Mouse (Mus musculus) lung, postnatal 0 days (tissue): ENCODE measurements around the gene Ifnar1. TPM values are rescaled to one million over a fixed set of nuclear protein-coding genes. Genes with fewer than 3 reads are reported as not detected.

ENCODE experiments used
- ATAC-seq: fragments of 200-750 bp; cut with Nextera tagmentation; 2 replicates; pipeline ENCODE4 v1.8.0; 2017; ENCODE audit warnings: moderate library complexity
- DNase-seq: peaks from one replicate; pipeline ENCODE4 v3.0.0-alpha.2; 2016; ENCODE audit warnings: low spot score
- H3K27ac ChIP-seq: fragments of 300-500 bp; sonication (generic); 2 replicates; pipeline ENCODE4 v1.5.1; 2014; ENCODE audit warnings: antibody characterized with exemption, mild to moderate bottlenecking, low read length, mixed read lengths
- H3K27me3 ChIP-seq: fragments of 300-500 bp; sonication (generic); replicated peaks from 2 replicates; pipeline ENCODE4 v1.6.1; 2014; ENCODE audit warnings: low read length, mixed read lengths; ENCODE audit not compliant: insufficient read depth
- H3K36me3 ChIP-seq: fragments of 300-500 bp; sonication (generic); 2 replicates; pipeline ENCODE4 v1.6.1; 2014; ENCODE audit warnings: low read length, mixed read lengths; ENCODE audit not compliant: insufficient read depth
- H3K4me1 ChIP-seq: fragments of 300-500 bp; sonication (generic); 2 replicates; pipeline ENCODE4 v1.6.1; 2014; ENCODE audit warnings: antibody characterized with exemption, low read depth, low read length, mixed read lengths; ENCODE audit not compliant: insufficient read depth
- H3K4me2 ChIP-seq: fragments of 300-500 bp; sonication (generic); replicated peaks from 2 replicates; pipeline ENCODE4 v1.6.1; 2014; ENCODE audit warnings: low read depth, mild to moderate bottlenecking, low read length, moderate library complexity, mixed read lengths
- H3K4me3 ChIP-seq: fragments of 300-500 bp; sonication (generic); 2 replicates; pipeline ENCODE4 v1.5.1; 2014; ENCODE audit warnings: low read depth, low read length
- H3K9ac ChIP-seq: fragments of 300-500 bp; sonication (generic); replicated peaks from 2 replicates; pipeline ENCODE4 v1.6.1; 2014; ENCODE audit warnings: low read depth, mild to moderate bottlenecking
- H3K9me3 ChIP-seq: fragments of 300-500 bp; sonication (generic); 2 replicates; pipeline ENCODE4 v1.6.1; 2016; ENCODE audit warnings: low read length, mixed read lengths
- CTCF ChIP-seq: IDR thresholded peaks from 2 replicates; pipeline ENCODE4 v1.5.1; 2016; ENCODE audit warnings: antibody characterized with exemption, mild to moderate bottlenecking
- EP300 ChIP-seq: IDR thresholded peaks from 2 replicates; pipeline ENCODE4 v1.6.1; 2016; ENCODE audit warnings: antibody characterized with exemption, mild to moderate bottlenecking, control low read depth
- WGBS: fragments of 180-500 bp; shearing (Covaris S2); extraction: QIAGEN DNeasy Blood & Tissue Kit; methylation state at CpG from one replicate; pipeline ENCODE4 v1.1.7; 2014; 5-methylcytosine and 5-hydroxymethylcytosine counted together
- polyA plus RNA-seq: library from polyadenylated mRNA; unstranded; fragments of >200 nt; fragmentation: Nextera tagmentation; extraction: Ambion mirVana; gene quantifications from 2 replicates; pipeline ENCODE4 v1.2.1, GENCODE M21; 2015

Ifnar1 gene
- polyA plus RNA-seq, 1 experiment from 2014 or later, result 40.3 TPM

DNA sequence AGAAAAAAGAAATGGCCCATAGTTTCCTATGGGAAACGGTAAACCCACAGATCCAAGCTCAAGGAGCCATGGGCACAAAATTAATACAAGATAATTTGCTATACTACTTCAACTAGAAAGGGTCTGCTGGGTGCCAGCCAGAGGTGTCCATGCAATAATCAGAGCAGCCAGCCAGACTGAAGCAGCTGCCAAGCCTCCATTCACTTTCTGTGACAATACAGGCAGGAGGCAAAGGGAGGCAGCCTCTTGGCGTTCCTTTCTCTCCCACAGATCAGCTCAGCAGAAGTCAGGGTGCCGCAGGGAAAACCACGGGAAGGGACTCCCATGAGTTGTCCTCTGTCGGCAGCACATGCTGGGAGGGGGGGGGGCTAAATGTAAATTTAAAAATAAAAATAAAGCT, 26.1 kb upstream of the Ifnar1 start:
- H3K4me2 ChIP-seq, result no peak overlapping the region
- no peaks in the 10 kb centered on the region for H3K9me3 ChIP-seq
- DNase-seq, result no peak
- H3K4me1 ChIP-seq, result peaks cover under 1% of the 10 kb centered on the region; the same call in 1 of the 2 replicates
- no peaks in the 10 kb centered on the region for H3K27me3 ChIP-seq
- no peak for ATAC-seq
- no peak for TF ChIP-seq EP300
- TF ChIP-seq CTCF, result no peak
- no peaks in the 10 kb centered on the region for H3K36me3 ChIP-seq
- 52% methylated on average over 5 of the region's 5 CpGs for WGBS
- H3K9ac ChIP-seq, result no peak overlapping the region
- H3K27ac ChIP-seq, result no peak overlapping the region
- H3K4me3 ChIP-seq, result no peak overlapping the region

DNA sequence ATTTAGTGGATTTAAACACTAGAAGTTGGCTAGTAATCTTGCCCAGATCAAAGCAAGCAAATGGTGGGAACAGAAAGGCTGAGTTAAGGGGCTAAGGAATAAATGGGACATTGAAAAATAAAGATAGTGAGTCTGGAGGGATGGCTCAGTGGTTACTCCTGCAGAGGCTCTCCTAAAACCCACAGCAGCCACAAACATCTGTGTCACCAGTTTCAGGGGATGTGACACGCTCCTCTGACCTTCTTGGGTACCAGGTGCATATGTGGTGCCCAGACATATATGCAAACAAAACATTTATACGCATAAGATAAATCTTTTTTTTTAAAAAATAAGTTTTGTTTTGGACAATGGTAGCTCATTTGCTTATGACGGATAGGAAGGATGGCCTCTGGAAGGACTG, 25.6 kb upstream of the Ifnar1 start:
- Histone ChIP-seq H3K4me1 (peaks cover 4% of the 10 kb centered on the region; the same call in 1 of the 2 replicates), H3K36me3 (no peaks in the 10 kb centered on the region), H3K27ac (no peak overlapping the region), H3K9ac (no peak overlapping the region), H3K4me3 (no peak overlapping the region), H3K9me3 (no peaks in the 10 kb centered on the region), H3K27me3 (no peaks in the 10 kb centered on the region), H3K4me2 (no peak overlapping the region)
- DNase-seq, result no peak
- ATAC-seq, result no peak
- TF ChIP-seq CTCF, result no peak
- TF ChIP-seq EP300, result no peak
- WGBS, result 90% methylated on average over 3 of the region's 3 CpGs

DNA sequence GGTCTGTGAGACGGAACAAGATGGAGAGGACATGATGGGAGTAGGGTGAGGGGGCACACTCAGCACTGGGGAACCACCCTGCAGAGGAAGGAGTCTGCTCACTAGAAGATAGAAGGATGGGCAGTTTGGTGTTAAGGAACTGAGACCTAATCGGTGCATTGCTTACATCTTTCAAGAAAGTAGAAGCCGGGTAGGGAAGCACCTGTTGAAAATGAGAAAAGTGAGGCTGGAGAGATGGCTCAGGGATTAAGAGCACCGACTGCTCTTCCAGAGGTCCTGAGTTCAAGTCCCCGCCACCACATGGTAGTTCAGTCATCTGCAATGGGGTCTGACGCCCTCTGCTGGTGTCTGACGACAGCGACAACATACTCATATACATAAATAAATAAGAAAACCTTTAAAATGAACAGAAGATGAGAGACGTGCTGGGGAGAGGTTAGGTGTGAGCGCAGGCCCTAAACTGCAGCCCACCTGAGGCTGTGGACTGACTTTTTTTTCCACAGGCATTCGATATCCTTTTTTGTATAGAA, 25.1 kb upstream of the Ifnar1 start:
- WGBS, result 75% methylated on average over 11 of the region's 11 CpGs
- Histone ChIP-seq H3K27me3 (no peaks in the 10 kb centered on the region), H3K4me1 (peaks cover 4% of the 10 kb centered on the region; the same call in 1 of the 2 replicates), H3K9me3 (no peaks in the 10 kb centered on the region), H3K9ac (no peak overlapping the region), H3K36me3 (no peaks in the 10 kb centered on the region), H3K4me3 (no peak overlapping the region), H3K4me2 (no peak overlapping the region), H3K27ac (no peak overlapping the region)
- TF ChIP-seq EP300 (no peak), CTCF (peak; percentile 55)
- no peak for DNase-seq
- no peak for ATAC-seq

DNA sequence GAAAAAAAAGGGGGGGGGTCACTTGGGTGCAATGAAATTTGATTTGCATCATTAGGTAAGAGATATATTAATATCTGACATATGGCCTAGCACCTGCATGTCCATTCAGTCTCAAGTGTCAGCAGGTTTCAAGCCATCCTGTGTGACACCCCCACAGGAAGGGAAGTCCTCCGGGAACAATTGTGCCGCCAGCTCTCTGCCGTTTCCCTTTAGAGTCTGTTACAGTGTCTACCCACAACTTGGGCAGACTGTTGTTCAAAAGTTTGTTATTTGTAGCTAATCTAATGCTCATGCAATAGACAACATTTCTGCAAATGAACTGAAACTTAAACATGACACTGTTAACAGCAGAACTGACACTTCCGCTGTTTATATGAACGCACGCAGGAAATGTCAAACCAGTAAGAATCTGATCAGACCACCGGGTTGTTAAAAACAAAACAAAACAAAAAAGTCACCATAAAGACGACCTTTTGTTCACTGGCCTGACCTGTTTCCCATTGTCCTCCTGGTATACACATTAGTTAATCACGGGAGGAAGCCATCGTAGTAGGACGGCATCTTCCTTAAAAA, 23.9 kb upstream of the Ifnar1 start:
- Histone ChIP-seq H3K4me2 (no peak overlapping the region), H3K9me3 (no peaks in the 10 kb centered on the region), H3K27me3 (no peaks in the 10 kb centered on the region), H3K27ac (peak overlapping the region; percentile 66), H3K4me1 (peaks cover 10% of the 10 kb centered on the region; the same call in 1 of the 2 replicates), H3K36me3 (no peaks in the 10 kb centered on the region), H3K9ac (no peak overlapping the region), H3K4me3 (no peak overlapping the region)
- peak; percentile 4; the same call in 1 of the 2 replicates for ATAC-seq
- TF ChIP-seq EP300 (peak; percentile 67), CTCF (no peak)
- WGBS, result 46% methylated on average over 11 of the region's 11 CpGs
- peak; percentile 71 for DNase-seq

DNA sequence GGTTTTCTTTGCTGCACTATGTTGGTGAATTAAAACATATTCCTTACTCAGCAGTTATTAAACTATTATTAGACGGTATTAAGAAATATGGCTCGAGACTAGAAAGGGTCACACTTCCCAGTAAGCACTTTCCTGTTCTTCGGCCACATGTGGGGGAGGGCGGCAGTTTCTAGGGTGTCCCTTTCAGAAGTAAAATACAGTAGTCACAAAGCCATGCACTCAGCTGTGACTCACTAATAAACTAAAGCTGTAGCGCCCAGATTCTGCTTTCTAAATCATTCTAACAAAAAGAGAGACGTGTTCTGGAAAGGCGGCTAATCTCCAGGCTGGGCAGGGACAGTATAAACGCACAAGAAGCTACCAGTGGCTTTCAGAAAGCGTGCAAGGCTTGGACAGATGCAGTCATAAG, 23.3 kb upstream of the Ifnar1 start:
- DNase-seq (peak; percentile 71), ATAC-seq (no peak)
- Histone ChIP-seq H3K4me2 (no peak overlapping the region), H3K4me3 (no peak overlapping the region), H3K4me1 (peaks cover 10% of the 10 kb centered on the region; the same call in 1 of the 2 replicates), H3K27me3 (no peaks in the 10 kb centered on the region), H3K9ac (no peak overlapping the region), H3K36me3 (no peaks in the 10 kb centered on the region), H3K27ac (peak overlapping the region; percentile 66), H3K9me3 (no peaks in the 10 kb centered on the region)
- WGBS, result 38% methylated on average over 9 of the region's 9 CpGs
- TF ChIP-seq CTCF (no peak), EP300 (no peak)

DNA sequence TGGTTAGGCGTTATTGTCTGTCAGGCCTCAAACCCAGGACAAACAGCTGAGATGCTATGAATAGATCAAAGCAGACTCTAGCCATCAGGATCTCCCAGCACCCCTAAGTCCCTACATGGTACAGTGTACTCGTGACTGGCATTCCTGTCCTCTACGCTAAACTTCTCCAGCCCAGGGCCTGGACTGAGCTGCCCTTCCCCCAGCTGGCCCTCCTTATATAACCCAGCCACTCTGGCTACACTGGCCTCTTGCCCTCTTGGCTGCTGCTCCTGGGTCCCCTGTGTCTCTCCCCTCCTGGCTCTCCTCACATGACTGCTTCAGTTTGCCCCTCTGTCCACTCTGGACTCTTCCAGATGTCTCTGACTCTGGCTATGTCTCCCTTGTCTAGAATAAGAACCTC, 22.4 kb upstream of the Ifnar1 start:
- H3K4me2 ChIP-seq, result no peak overlapping the region
- H3K4me3 ChIP-seq, result no peak overlapping the region
- H3K9ac ChIP-seq, result no peak overlapping the region
- H3K9me3 ChIP-seq, result no peaks in the 10 kb centered on the region
- H3K4me1 ChIP-seq, result peaks cover 10% of the 10 kb centered on the region; the same call in 1 of the 2 replicates
- no peak for DNase-seq
- H3K27me3 ChIP-seq, result no peaks in the 10 kb centered on the region
- 58% methylated on average over 3 of the region's 3 CpGs for WGBS
- H3K27ac ChIP-seq, result no peak overlapping the region
- TF ChIP-seq EP300, result no peak
- no peak for TF ChIP-seq CTCF
- ATAC-seq, result no peak
- H3K36me3 ChIP-seq, result no peaks in the 10 kb centered on the region
